Mouse (Mus musculus): Measurements from ENCODE around the gene Optn. TPM values are rescaled to one million over a fixed set of nuclear protein-coding genes. Genes with fewer than 3 reads are reported as not detected.

Gene Optn
- polyA plus RNA-seq, 1 experiment from 2014 or later, result 41.0 TPM

- H3K9ac ChIP-seq (replicated peaks), result no peak overlapping the region
- TF ChIP-seq CTCF (IDR thresholded peaks at IDR 0.05; ENCODE audit: low read depth) (no peak), EP300 (IDR thresholded peaks at IDR 0.05; ENCODE audit: low read depth) (no peak)
- H3K36me3 ChIP-seq (replicated peaks; ENCODE audit: insufficient read depth, low read length), result peaks cover 73% of the 10 kb centered on the region
- ATAC-seq, result no peak
- WGBS (ENCODE audit: insufficient replicate concordance), result 83% methylated on average over 6 of the region's 6 CpGs
- no peak for DNase-seq
- no peak overlapping the region for H3K27ac ChIP-seq (ENCODE audit: low read depth)
- H3K9me3 ChIP-seq (ENCODE audit: low read length), result no peaks in the 10 kb centered on the region
- H3K4me3 ChIP-seq (ENCODE audit: low read depth, low read length), result no peak overlapping the region
- H3K27me3 ChIP-seq (ENCODE audit: insufficient read depth, low read length), result no peaks in the 10 kb centered on the region
- no peak overlapping the region for H3K4me2 ChIP-seq (ENCODE audit: low read depth, low read length)
- no peaks in the 10 kb centered on the region for H3K4me1 ChIP-seq (ENCODE audit: insufficient read depth)
These were observed 36.8 kb downstream of the Optn start for GRCm38 (mm10) chr2:5027057-5027456.

DNA sequence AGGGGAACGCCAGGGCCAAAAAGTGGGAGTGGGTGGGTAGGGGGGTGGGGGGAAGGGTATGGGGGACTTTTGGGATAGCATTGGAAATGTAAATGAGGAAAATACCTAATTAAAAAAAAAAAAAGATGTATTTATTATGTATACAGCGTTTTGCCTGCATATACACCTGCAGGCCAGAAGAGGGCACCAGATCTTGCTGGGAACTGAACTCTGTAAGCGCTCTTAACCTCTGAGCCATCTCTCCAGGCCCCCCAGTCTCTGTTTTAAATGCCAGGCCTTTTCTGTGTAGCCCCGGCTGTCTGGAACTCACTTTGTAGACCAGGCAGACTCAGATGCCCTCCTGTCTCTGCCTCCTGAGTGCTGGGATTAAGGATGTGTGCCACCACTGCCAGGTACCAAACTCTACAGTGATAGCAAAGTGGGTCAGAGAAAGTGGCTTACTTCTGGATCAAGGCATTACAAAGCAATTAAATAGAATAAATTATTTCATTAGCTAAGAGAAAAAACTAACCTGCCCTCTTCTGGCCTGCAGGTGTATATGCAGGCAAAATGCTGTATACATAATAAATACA, 38.6 kb downstream of the Optn start:
- Histone ChIP-seq H3K9me3 (ENCODE audit: low read length) (no peaks in the 10 kb centered on the region), H3K27ac (ENCODE audit: low read depth) (no peak overlapping the region), H3K4me1 (ENCODE audit: insufficient read depth) (no peaks in the 10 kb centered on the region), H3K9ac (replicated peaks) (no peak overlapping the region), H3K4me3 (ENCODE audit: low read depth, low read length) (no peak overlapping the region), H3K4me2 (ENCODE audit: low read depth, low read length) (no peak overlapping the region), H3K36me3 (replicated peaks; ENCODE audit: insufficient read depth, low read length) (peaks cover 73% of the 10 kb centered on the region), H3K27me3 (ENCODE audit: insufficient read depth, low read length) (no peaks in the 10 kb centered on the region)
- no peak for DNase-seq
- WGBS (ENCODE audit: insufficient replicate concordance), result 50% methylated on average over 3 of the region's 4 CpGs
- no peak for ATAC-seq
- TF ChIP-seq CTCF (IDR thresholded peaks at IDR 0.05; ENCODE audit: low read depth) (peak; percentile 72), EP300 (IDR thresholded peaks at IDR 0.05; ENCODE audit: low read depth) (no peak)

DNA sequence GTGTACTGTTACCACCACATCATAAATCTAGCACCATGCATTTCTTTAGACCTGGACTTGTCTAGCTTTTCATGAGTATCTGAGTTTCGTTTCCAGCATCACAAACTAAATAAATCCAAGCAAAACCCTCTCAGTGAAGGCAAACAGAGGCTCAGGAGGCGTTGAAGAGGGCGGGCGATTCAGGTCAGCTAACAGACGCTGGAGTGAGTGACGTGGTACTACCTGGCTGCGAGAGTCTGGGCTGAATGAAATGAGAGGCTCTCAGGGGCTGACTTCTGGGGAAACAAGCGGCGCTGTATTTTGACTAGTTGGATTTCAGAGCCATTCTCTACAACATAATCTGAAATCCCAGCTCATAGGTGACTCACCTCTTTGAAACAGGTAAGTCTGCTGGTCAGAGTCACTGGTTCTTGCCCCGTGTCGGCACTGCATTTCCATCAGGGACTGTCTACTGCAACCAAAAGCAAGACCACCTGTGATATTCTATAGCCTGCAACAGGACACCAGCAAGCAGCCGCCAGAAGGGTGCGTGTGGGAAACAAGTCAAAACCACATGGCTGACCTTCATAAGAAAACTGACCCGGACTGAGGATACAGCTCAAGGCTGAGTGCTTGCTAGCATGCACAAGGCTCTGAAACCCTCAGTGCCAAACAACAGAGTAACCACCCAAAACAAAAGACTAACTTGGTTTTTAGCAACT, 40.0 kb downstream of the Optn start:
- Histone ChIP-seq H3K9me3 (ENCODE audit: low read length) (no peaks in the 10 kb centered on the region), H3K4me2 (ENCODE audit: low read depth, low read length) (no peak overlapping the region), H3K4me3 (ENCODE audit: low read depth, low read length) (no peak overlapping the region), H3K9ac (replicated peaks) (no peak overlapping the region), H3K27me3 (ENCODE audit: insufficient read depth, low read length) (no peaks in the 10 kb centered on the region), H3K36me3 (replicated peaks; ENCODE audit: insufficient read depth, low read length) (peaks cover 66% of the 10 kb centered on the region), H3K4me1 (ENCODE audit: insufficient read depth) (no peaks in the 10 kb centered on the region), H3K27ac (ENCODE audit: low read depth) (no peak overlapping the region)
- TF ChIP-seq CTCF (IDR thresholded peaks at IDR 0.05; ENCODE audit: low read depth) (no peak), EP300 (IDR thresholded peaks at IDR 0.05; ENCODE audit: low read depth) (no peak)
- no peak for ATAC-seq
- no peak for DNase-seq
- 77% methylated on average over 14 of the region's 14 CpGs for WGBS (ENCODE audit: insufficient replicate concordance)

DNA sequence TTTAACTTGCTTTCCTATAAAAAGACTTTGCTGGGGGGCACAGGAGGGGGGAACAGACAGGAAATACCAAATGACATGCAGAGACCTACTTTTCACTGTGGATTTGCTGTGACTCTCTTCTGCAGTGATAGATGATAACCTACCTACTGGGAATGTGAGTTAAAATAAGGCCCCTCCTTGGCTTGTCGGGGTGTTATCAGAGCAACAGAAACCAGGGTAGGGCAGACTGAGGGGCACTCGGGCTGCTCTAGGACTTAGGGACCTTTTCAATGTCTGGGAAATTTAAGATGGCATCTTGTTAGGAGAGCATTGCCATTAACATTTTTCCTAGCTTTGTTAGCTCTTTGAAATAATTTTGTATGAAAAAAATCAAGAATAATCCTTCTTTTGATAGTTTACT, 40.6 kb downstream of the Optn start:
- H3K27me3 ChIP-seq (ENCODE audit: insufficient read depth, low read length), result no peaks in the 10 kb centered on the region
- no peak for DNase-seq
- H3K9ac ChIP-seq (replicated peaks), result no peak overlapping the region
- WGBS (ENCODE audit: insufficient replicate concordance), result 42% methylated on average over 2 of the region's 2 CpGs
- no peak overlapping the region for H3K4me3 ChIP-seq (ENCODE audit: low read depth, low read length)
- H3K9me3 ChIP-seq (ENCODE audit: low read length), result no peaks in the 10 kb centered on the region
- no peak for ATAC-seq
- TF ChIP-seq CTCF (IDR thresholded peaks at IDR 0.05; ENCODE audit: low read depth) (no peak), EP300 (IDR thresholded peaks at IDR 0.05; ENCODE audit: low read depth) (no peak)
- H3K27ac ChIP-seq (ENCODE audit: low read depth), result no peak overlapping the region
- peaks cover 68% of the 10 kb centered on the region for H3K36me3 ChIP-seq (replicated peaks; ENCODE audit: insufficient read depth, low read length)
- H3K4me2 ChIP-seq (ENCODE audit: low read depth, low read length), result no peak overlapping the region
- no peaks in the 10 kb centered on the region for H3K4me1 ChIP-seq (ENCODE audit: insufficient read depth)

- WGBS (ENCODE audit: insufficient replicate concordance), result 65% methylated on average over 1 of the region's 1 CpGs
These were observed 44.1 kb downstream of the Optn start for GRCm38 (mm10) chr2:5019708-5020107.

GRCm38 (mm10) chr2:5016922-5017321, 46.9 kb downstream of the Optn start:
- Histone ChIP-seq H3K4me1 (ENCODE audit: insufficient read depth) (peaks cover 2% of the 10 kb centered on the region; the same call in 1 of the 2 replicates), H3K9ac (replicated peaks) (no peak overlapping the region), H3K27me3 (ENCODE audit: insufficient read depth, low read length) (no peaks in the 10 kb centered on the region), H3K36me3 (replicated peaks; ENCODE audit: insufficient read depth, low read length) (peaks cover 24% of the 10 kb centered on the region), H3K9me3 (ENCODE audit: low read length) (no peaks in the 10 kb centered on the region), H3K27ac (ENCODE audit: low read depth) (no peak overlapping the region), H3K4me2 (ENCODE audit: low read depth, low read length) (no peak overlapping the region), H3K4me3 (ENCODE audit: low read depth, low read length) (no peak overlapping the region)
- ATAC-seq, result no peak
- DNase-seq, result no peak
- TF ChIP-seq EP300 (IDR thresholded peaks at IDR 0.05; ENCODE audit: low read depth) (no peak), CTCF (IDR thresholded peaks at IDR 0.05; ENCODE audit: low read depth) (no peak)
- 86% methylated on average over 7 of the region's 7 CpGs for WGBS (ENCODE audit: insufficient replicate concordance)

More at GRCm38 (mm10) chr2:5019708-5020107, 44.1 kb downstream of the Optn start:
- peaks cover 43% of the 10 kb centered on the region for H3K36me3 ChIP-seq (replicated peaks; ENCODE audit: insufficient read depth, low read length)
- DNase-seq (no peak), ATAC-seq (no peak)
- H3K4me3 ChIP-seq (ENCODE audit: low read depth, low read length), result no peak overlapping the region
- H3K9me3 ChIP-seq (ENCODE audit: low read length), result no peaks in the 10 kb centered on the region
- H3K4me2 ChIP-seq (ENCODE audit: low read depth, low read length), result no peak overlapping the region
- H3K27ac ChIP-seq (ENCODE audit: low read depth), result no peak overlapping the region
- no peaks in the 10 kb centered on the region for H3K4me1 ChIP-seq (ENCODE audit: insufficient read depth)
- no peak overlapping the region for H3K9ac ChIP-seq (replicated peaks)
- no peaks in the 10 kb centered on the region for H3K27me3 ChIP-seq (ENCODE audit: insufficient read depth, low read length)
- TF ChIP-seq EP300 (IDR thresholded peaks at IDR 0.05; ENCODE audit: low read depth), result no peak
- TF ChIP-seq CTCF (IDR thresholded peaks at IDR 0.05; ENCODE audit: low read depth), result no peak
